Mouse (Mus musculus) CH12.LX (cell line): ENCODE results near the gene Tamm41. TPM values are rescaled to one million over a fixed set of nuclear protein-coding genes. Genes with fewer than 3 reads are reported as not detected.

Experiments
- DNase-seq: peaks from one replicate; pipeline ENCODE4 v3.0.0-alpha.2; 2013; ENCODE audit errors: extremely low read depth
- H3K27ac ChIP-seq: 2 replicates; pipeline ENCODE4 v1.5.1; 2012; ENCODE audit warnings: low read depth, mild to moderate bottlenecking, control low read depth, moderate library complexity; ENCODE audit not compliant: insufficient read depth
- H3K27me3 ChIP-seq: replicated peaks from 2 replicates; pipeline ENCODE3; 2012; ENCODE audit warnings: inconsistent platforms
- H3K36me3 ChIP-seq, 2 experiments: replicated peaks in 1 of 2; 2 replicates each; pipeline versions ENCODE3 to v1.6.1; 2012; ENCODE audit warnings: inconsistent platforms in 1 of 2, low read length in 1 of 2, mild to moderate bottlenecking in 1 of 2, mixed read lengths in 1 of 2, moderate library complexity in 1 of 2; ENCODE audit not compliant: control insufficient read depth in 1 of 2, insufficient read depth in 1 of 2
- H3K4me1 ChIP-seq, 2 experiments: 2 replicates each; pipeline ENCODE4 v1.6.1; 2012; ENCODE audit warnings: inconsistent platforms in 1 of 2, moderate library complexity in 1 of 2; ENCODE audit not compliant: insufficient read depth in 2 of 2, control insufficient read depth in 1 of 2
- H3K4me2 ChIP-seq: 2 replicates; pipeline ENCODE4 v1.6.1; 2012; ENCODE audit warnings: low read depth, mild to moderate bottlenecking, control low read depth; ENCODE audit not compliant: poor library complexity, insufficient read depth, severe bottlenecking
- H3K4me3 ChIP-seq, 3 experiments: fragments of 150-350 bp in 1 of 3; sonication (generic) in 1 of 3; replicated peaks in 1 of 3; 2 replicates each; pipeline versions ENCODE3 to v1.5.1; 2011 to 2012; ENCODE audit warnings: low read depth in 2 of 3, low read length in 2 of 3, mild to moderate bottlenecking in 2 of 3, moderate library complexity in 2 of 3, control low read depth in 1 of 3, improper control_type of control experiment in 1 of 3, inconsistent platforms in 1 of 3, mixed read lengths in 1 of 3; ENCODE audit not compliant: poor library complexity in 1 of 3
- H3K79me2 ChIP-seq: replicated peaks from 2 replicates; pipeline ENCODE4 v1.6.1; 2012; ENCODE audit warnings: mild to moderate bottlenecking, moderate library complexity; ENCODE audit not compliant: control insufficient read depth, poor library complexity, insufficient read depth, severe bottlenecking; ENCODE audit errors: extremely low read depth
- H3K9ac ChIP-seq: 2 replicates; pipeline ENCODE4 v1.6.1; 2012; ENCODE audit warnings: low read depth, mild to moderate bottlenecking, control low read depth, moderate library complexity; ENCODE audit not compliant: insufficient read depth
- H3K9me3 ChIP-seq: replicated peaks from 2 replicates; pipeline ENCODE3; 2012; ENCODE audit warnings: low read length, inconsistent platforms, mixed read lengths
- BHLHE40 ChIP-seq: IDR thresholded peaks from 2 replicates; pipeline ENCODE4 v1.6.1; 2011; ENCODE audit warnings: mild to moderate bottlenecking, low read depth, low read length, improper control_type of control experiment
- CHD1 ChIP-seq: IDR thresholded peaks from 2 replicates; pipeline ENCODE4 v1.6.1; 2012; ENCODE audit warnings: low read depth, low read length, improper control_type of control experiment, inconsistent platforms
- CHD2 ChIP-seq: IDR thresholded peaks from 2 replicates; pipeline ENCODE4 v1.6.1; 2011; ENCODE audit warnings: low read length, improper control_type of control experiment
- ELF1 ChIP-seq: IDR thresholded peaks from 2 replicates; pipeline ENCODE4 v1.6.1; 2014; ENCODE audit warnings: low read depth, mild to moderate bottlenecking, inconsistent platforms, low read length, improper control_type of control experiment
- GABPA ChIP-seq: IDR thresholded peaks from 2 replicates; pipeline ENCODE4 v1.6.1; 2012; ENCODE audit warnings: low read depth, low read length, improper control_type of control experiment, inconsistent platforms; ENCODE audit not compliant: insufficient replicate concordance
- JUN ChIP-seq: IDR thresholded peaks from 2 replicates; pipeline ENCODE4 v1.6.1; 2011; ENCODE audit warnings: low read depth, mild to moderate bottlenecking, low read length, improper control_type of control experiment, moderate library complexity; ENCODE audit not compliant: insufficient read depth
- MAX ChIP-seq: IDR thresholded peaks from 2 replicates; pipeline ENCODE4 v1.6.1; 2011; ENCODE audit warnings: low read length, improper control_type of control experiment
- MAZ ChIP-seq: IDR thresholded peaks from 2 replicates; pipeline ENCODE4 v1.6.1; 2012; ENCODE audit warnings: low read depth, mild to moderate bottlenecking, inconsistent platforms, low read length, improper control_type of control experiment, moderate library complexity
- MEF2A ChIP-seq: IDR thresholded peaks from 2 replicates; pipeline ENCODE4 v1.6.1; 2014; ENCODE audit warnings: low read depth, mild to moderate bottlenecking, inconsistent platforms, low read length, improper control_type of control experiment, borderline replicate concordance
- MYC ChIP-seq: IDR thresholded peaks from 2 replicates; pipeline ENCODE4 v1.6.1; 2011; ENCODE audit warnings: low read depth, mild to moderate bottlenecking, improper control_type of control experiment, low read length
- NELFE ChIP-seq: IDR thresholded peaks from 2 replicates; pipeline ENCODE4 v1.6.1; 2011; ENCODE audit warnings: low read depth, low read length, improper control_type of control experiment
- POLR2AphosphoS2 ChIP-seq: IDR thresholded peaks from 2 replicates; pipeline ENCODE4 v1.6.1; 2011; ENCODE audit warnings: low read depth, low read length, improper control_type of control experiment
- SIN3A ChIP-seq: IDR thresholded peaks from 2 replicates; pipeline ENCODE4 v1.6.1; 2012; ENCODE audit warnings: low read length, improper control_type of control experiment, inconsistent platforms
- TBP ChIP-seq: conservative IDR thresholded peaks from 2 replicates; pipeline ENCODE4 v1.6.1; 2011; ENCODE audit warnings: low read depth, low read length, improper control_type of control experiment
- TCF12 ChIP-seq: IDR thresholded peaks from 2 replicates; pipeline ENCODE4 v1.6.1; 2014; ENCODE audit warnings: low read depth, mild to moderate bottlenecking, inconsistent platforms, low read length, improper control_type of control experiment
- USF1 ChIP-seq: IDR thresholded peaks from 2 replicates; pipeline ENCODE4 v1.6.1; 2014; ENCODE audit warnings: low read depth, mild to moderate bottlenecking, inconsistent platforms, low read length, improper control_type of control experiment
- ZC3H11A ChIP-seq: IDR thresholded peaks from 2 replicates; pipeline ENCODE4 v1.6.1; 2012; ENCODE audit warnings: low read depth, mild to moderate bottlenecking, inconsistent platforms, low read length, improper control_type of control experiment
- ZKSCAN1 ChIP-seq: IDR thresholded peaks from 2 replicates; pipeline ENCODE4 v1.6.1; 2012; ENCODE audit warnings: low read depth, inconsistent platforms, low read length, improper control_type of control experiment, borderline replicate concordance
- ZMIZ1 ChIP-seq: IDR thresholded peaks from 2 replicates; pipeline ENCODE4 v1.6.1; 2012; ENCODE audit warnings: low read depth, mild to moderate bottlenecking, inconsistent platforms, low read length, improper control_type of control experiment
- dilution Hi-C: fragments of 300-500 bp; cut with MboI; formaldehyde crosslinking; loops from 2 replicates; pipeline ENCODE4 v1.14.3; 2020; ENCODE audit warnings: low sequenced_read_pairs; ENCODE audit not compliant: extremely low pct_unique_long_range_greater_than_20kb, extremely low pct_ligation_motif_present
- in situ Hi-C: fragments of 300-500 bp; cut with MboI; formaldehyde crosslinking; loops from 3 replicates; pipeline ENCODE4 v1.14.3; 2019; ENCODE audit warnings: low sequenced_read_pairs, low pct_ligation_motif_present, low pct_unique_long_range_greater_than_20kb, mixed read lengths
- polyA plus RNA-seq: library from polyadenylated mRNA; unstranded; fragments of >175 nt; gene quantifications from 2 replicates; pipeline ENCODE4 v1.2.1, GENCODE M21; 2012; ENCODE audit warnings: low read depth; ENCODE audit not compliant: insufficient read length
- total RNA-seq, 2 experiments: library from RNA; depleted of rRNA; stranded (reverse); fragments of 300-350 nt in 1 of 2; fragments of >200 nt in 1 of 2; gene quantifications; 2 replicates each; pipeline ENCODE4 v1.2.3; 2012 to 2014

Tamm41 gene
- total and polyA plus RNA-seq, 3 experiments = 29.3 to 41.1 (median 39.8) TPM

GRCm38 (mm10) chr6:115022876-115023275 is 14.8 kb downstream of the Tamm41 start:
- no peaks in the 10 kb centered on the region for H3K79me2 ChIP-seq
- peaks cover 28 to 41% of the 10 kb centered on the region in 2 experiments for H3K4me1 ChIP-seq
- DNase-seq = no peak
- H3K4me3 ChIP-seq = no peak overlapping the region
- no peaks in the 10 kb centered on the region for H3K9me3 ChIP-seq
- H3K27me3 ChIP-seq = no peaks in the 10 kb centered on the region
- TF ChIP-seq GABPA (no peak), MEF2A (no peak), MYC (no peak), USF1 (no peak), ZC3H11A (no peak), MAZ (no peak), TCF12 (no peak), ZKSCAN1 (no peak), JUN (no peak), CHD1 (no peak), NELFE (no peak), SIN3A (no peak), TBP (no peak), POLR2AphosphoS2 (no peak), ZMIZ1 (no peak), ELF1 (no peak), MAX (no peak), CHD2 (no peak)
- H3K4me2 ChIP-seq = no peak overlapping the region
- peaks cover 31 to 81% of the 10 kb centered on the region in 2 experiments for H3K36me3 ChIP-seq
- dilution Hi-C loops (no loop called here), in situ Hi-C loops (no loop called here)
- no peak overlapping the region for H3K27ac ChIP-seq
- no peak overlapping the region for H3K9ac ChIP-seq

- dilution Hi-C loops = no loop called here
- Histone ChIP-seq H3K4me2 (no peak overlapping the region), H3K9me3 (no peaks in the 10 kb centered on the region), H3K27me3 (no peaks in the 10 kb centered on the region), H3K4me1 (peaks cover 24 to 48% of the 10 kb centered on the region in 2 experiments), H3K36me3 (peaks cover 25 to 63% of the 10 kb centered on the region in 2 experiments), H3K4me3 (no peak overlapping the region), H3K79me2 (no peaks in the 10 kb centered on the region), H3K9ac (no peak overlapping the region), H3K27ac (no peak overlapping the region)
- 0 out of 2 replicates have a peak, but pooled peaks have one; percentile 23 for TF ChIP-seq BHLHE40
- TF ChIP-seq ZKSCAN1 = no peak
- no peak for DNase-seq
- in situ Hi-C loops = no loop called here
Measured at GRCm38 (mm10) chr6:115015461-115015860, 22.2 kb downstream of the Tamm41 start.
